Mouse (Mus musculus) CD8-positive naive resting alpha-beta T cell, adult 2 months (primary cell): ENCODE results near the gene Tdo2.

Experiments used
- DNase-seq, 2 experiments: peaks; one replicate each; pipeline ENCODE4 v3.0.0; 2022; ENCODE audit warnings: low read depth in 2 of 2, low spot score in 2 of 2

The Tdo2 gene

GRCm38 (mm10) chr3:81944851-81945393, 31.1 kb downstream of the Tdo2 start:
- DNase-seq = no peak

GRCm38 (mm10) chr3:81943097-81943496, 32.9 kb downstream of the Tdo2 start:
- DNase-seq = no peak

GRCm38 (mm10) chr3:81942341-81942740, 33.7 kb downstream of the Tdo2 start:
- no peak for DNase-seq

- DNase-seq = no peak
These were observed 37.1 kb downstream of the Tdo2 start for GRCm38 (mm10) chr3:81938924-81939323.

- DNase-seq = no peak
These were observed 42.7 kb downstream of the Tdo2 start for GRCm38 (mm10) chr3:81933348-81933747.

- DNase-seq = peak; percentile 68 to 80
These were observed 43.6 kb downstream of the Tdo2 start, which contains the start of gene Ctso for GRCm38 (mm10) chr3:81932141-81933101. Ctso (plus strand) TSS chr3:81932601.

- DNase-seq = no peak
These were observed 44.3 kb downstream of the Tdo2 start for GRCm38 (mm10) chr3:81931695-81932094.

- no peak for DNase-seq
These were observed 46.9 kb downstream of the Tdo2 start for GRCm38 (mm10) chr3:81929073-81929472.

- DNase-seq = no peak
These were observed 49.2 kb downstream of the Tdo2 start for GRCm38 (mm10) chr3:81926764-81927325.

GRCm38 (mm10) chr3:81925856-81926255, 50.1 kb downstream of the Tdo2 start:
- peak in 1 of 2 experiments; percentile 9 for DNase-seq

GRCm38 (mm10) chr3:81924931-81925330, 51.1 kb downstream of the Tdo2 start:
- peak; percentile 28 to 46 for DNase-seq

GRCm38 (mm10) chr3:81922910-81923309, 53.1 kb downstream of the Tdo2 start:
- no peak for DNase-seq

- DNase-seq = no peak
These were observed 56.3 kb downstream of the Tdo2 start for GRCm38 (mm10) chr3:81919681-81920080.

GRCm38 (mm10) chr3:81918215-81918614, 57.8 kb downstream of the Tdo2 start:
- DNase-seq = no peak

GRCm38 (mm10) chr3:81917354-81917935, 58.6 kb downstream of the Tdo2 start:
- no peak for DNase-seq

- DNase-seq = no peak
These were observed 59.8 kb downstream of the Tdo2 start for GRCm38 (mm10) chr3:81916030-81916686.

- DNase-seq = no peak
These were observed 65.5 kb downstream of the Tdo2 start for GRCm38 (mm10) chr3:81910286-81911036.
